Mouse (Mus musculus) layer of hippocampus, postnatal 36 days (tissue): ENCODE data around the gene Osgep. TPM values are rescaled to one million over a fixed set of nuclear protein-coding genes. Genes with fewer than 3 reads are reported as not detected.
"Not testable (repeated sequence)": the region's sequence is repeated elsewhere in the genome, so short reads cannot be mapped to it uniquely, and the experiment has no call there.

ENCODE experiments used
- DNase-seq, 2 experiments: peaks; one replicate each; pipeline ENCODE4 v3.0.0; 2022
- total RNA-seq, 2 experiments: library from RNA; stranded (reverse); gene quantifications; 2 replicates each; pipeline ENCODE4 v1.2.3; 2021

Osgep gene
- total RNA-seq, 2 experiments from 2014 or later, result 37.3 to 44.1 TPM

DNA sequence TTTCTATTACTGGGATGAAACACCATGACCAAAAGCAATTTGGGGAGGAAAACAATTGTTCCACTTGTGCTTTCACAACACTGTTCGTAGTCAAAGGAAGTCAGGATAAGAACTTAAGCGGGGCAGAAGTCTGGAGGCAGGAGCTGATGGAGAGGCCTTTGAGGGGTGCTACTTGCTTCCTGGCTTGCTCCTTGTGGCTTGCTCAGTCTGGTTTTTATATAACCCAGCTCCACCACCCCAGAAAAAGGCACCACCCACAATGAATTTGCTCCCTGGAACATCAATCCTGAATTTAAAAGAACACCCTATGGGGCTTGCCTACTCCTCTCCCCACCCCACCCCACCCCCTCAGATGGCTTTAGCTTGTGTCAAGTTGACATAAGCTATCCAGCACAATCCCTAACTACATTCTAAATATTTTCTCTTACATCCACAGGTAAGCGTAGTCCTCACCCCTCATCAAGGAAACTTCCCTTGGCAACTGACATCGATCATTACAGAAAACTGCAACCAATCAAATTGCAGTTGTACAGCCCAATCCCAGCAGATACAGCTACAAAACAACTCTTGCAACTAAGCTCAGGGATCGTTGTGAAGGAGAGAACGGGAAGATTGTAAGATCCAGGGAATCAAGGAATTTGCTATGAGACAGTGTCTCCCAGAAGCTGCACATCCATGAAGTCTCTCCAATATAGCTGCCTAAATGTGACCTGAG is 48.3 kb downstream of the Osgep start:
- DNase-seq, result no peak

DNA sequence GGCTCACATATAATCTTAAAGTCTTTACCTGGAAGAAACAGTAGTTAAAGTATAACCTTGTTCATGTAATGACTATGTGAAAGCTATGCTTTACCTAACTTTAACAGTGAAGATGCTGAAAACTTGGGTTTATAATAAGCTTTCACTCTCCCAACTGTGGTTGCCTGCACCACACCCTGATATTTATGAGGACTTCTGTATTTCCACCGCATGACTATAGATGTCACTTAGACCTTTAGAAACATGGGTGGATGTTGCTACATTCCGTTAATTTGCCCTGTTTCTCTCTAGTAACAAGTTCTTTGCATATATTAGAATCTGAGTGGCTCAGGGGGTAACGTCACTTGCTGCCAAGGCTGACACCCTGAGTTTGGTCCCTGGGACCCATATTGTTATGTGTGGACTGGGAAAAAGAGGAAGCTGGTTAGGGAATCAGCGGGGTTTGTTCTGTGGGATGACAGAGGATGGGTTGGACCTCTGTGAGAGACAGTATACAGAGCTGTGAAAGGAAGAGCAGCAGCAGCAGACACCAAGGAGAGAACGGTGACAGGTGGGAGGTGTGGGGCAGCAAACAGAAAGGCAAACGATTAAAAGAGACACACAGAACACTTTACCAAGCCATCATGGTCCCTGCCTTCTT is 49.0 kb downstream of the Osgep start:
- no peak for DNase-seq

DNA sequence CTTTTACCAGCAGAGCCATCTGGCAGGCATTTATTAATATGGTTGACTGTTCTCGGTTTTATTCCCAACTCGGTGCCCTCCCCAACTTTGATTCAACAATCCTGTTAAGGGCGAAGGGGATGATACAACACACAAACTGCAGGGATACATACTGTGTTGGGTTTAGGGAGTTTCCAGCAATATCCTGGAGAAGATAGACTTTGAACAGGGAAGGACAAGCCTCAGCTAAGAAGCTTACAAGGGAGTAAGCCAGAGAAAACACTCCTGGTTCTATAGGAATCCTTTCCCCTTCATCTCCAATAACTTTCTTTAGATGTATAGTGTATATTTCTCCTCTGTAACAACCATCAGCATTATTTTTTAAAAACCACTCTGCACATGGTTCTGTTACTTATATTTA is 49.5 kb downstream of the Osgep start:
- no peak for DNase-seq

DNA sequence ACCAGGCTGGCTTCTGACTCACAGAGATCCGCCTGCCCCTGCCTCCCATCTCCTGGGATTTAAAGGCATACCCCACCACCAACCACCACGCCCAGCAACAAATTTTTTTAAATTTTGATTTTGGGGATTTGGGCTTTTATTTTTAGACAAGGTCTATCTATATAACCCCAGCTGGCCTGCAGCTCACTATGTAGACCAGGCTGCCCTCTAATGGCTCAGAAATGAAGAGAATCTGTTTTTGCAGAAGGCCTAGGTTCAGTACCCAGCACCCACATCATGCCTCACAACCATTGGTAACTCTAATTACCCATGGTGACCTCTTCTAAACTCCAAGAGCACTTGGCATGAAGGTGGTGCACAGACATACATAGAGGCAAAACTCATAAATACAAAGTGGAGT is 53.4 kb downstream of the Osgep start:
- no peak for DNase-seq

DNA sequence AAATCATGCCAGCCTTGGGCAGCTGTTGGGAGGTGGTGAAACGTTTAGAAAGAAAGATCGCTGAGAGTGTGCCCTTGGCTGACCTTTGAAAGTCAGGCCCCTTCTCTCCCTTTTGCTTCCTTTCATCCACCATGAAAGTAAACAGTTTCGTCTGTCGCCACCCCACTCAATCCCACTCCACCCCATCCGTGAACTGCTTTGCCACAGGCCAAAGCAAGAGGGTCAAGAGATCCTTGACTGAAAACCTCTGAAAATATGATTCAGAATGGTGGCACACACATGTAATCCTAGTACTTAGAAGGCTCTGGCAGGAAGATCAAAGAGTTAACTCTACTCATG is 53.9 kb downstream of the Osgep start:
- no peak for DNase-seq

DNA sequence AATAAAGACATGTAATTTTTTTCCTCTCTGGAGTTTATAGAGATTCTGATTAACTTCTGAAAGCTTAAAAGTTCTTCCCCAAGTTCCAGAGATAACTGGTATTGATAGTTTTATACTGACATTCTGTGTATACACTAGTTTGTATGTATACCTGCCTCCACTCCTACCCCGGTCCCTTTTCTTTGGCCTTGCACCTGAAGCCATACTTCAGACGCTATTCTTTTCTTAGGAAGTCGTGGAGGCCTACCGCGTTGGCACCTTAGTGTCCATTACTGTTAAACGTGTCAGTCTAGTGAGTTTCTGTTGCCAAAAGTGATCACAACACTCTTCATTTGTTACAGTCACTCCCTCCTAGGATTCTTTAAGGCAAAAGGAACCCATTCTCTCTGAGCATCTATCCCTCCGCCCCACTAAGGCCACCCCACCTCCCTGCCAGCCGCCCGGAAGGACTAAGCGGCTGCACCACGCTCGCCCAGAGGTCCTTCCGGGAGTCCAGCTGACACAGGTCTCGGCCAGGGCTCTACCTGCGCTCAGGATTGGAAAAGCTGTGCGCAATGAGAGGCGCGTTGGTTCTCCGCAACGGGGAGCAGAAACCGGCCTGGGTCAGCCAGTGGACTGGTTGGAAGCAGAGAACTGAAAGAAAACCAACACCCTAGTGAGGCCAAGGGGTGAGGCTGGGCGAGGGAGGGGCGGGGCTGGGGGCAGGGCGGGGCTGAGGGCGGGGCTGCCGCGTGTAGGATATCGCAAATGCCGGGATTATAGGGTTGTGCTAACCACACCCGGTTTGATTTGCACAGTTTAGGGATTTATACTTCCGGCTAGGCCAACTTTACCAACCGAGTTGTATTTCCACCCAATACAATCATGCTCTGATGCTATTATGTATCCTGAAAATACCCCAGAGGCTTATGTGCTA is 54.5 kb downstream of the Osgep start, which contains the start of gene Tep1:
TSS of gene Tep1 (minus strand) at position 672 of the 916 bp plus-strand sequence.
- peak; percentile 26 to 38 for DNase-seq

DNA sequence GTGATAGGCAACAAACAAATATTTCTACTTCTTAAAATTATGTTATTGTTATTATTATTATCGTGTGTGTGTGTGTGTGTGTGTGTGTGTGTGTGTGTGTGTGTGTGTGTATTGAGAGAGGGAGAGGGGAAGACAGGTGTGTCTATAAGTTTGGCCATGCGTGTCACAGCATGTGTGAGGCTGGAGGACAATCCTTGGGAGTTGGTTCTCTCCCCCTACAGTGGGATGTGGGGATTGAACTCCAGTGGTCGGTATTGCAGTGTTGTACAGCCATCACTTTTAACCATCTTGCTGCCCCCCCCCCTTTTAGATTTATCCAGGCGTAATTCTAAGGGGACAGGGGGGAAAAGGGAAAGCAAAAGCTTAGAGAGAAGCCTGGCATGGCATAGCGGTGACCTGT is 56.0 kb downstream of the Osgep start:
- DNase-seq, result no peak

DNA sequence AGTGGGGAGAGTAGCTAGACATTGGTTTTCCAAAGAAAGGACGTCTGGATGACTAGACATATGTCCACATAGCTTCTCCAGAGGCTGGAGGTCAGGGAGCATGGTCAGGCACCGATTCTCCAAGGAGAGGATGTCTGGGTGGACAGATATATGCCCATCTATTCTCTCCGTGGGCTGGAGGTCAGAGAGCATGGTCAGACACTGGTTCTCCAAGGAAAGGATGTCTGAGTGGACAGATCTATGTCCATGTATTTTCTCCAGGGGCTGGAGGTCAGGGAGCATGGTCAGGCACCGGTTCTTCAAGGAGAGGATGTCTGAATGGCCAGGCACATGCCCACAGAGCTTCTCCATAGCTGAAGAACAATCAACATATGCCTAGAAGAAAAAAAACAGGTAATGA is 56.5 kb downstream of the Osgep start:
- DNase-seq, result no peak

DNA sequence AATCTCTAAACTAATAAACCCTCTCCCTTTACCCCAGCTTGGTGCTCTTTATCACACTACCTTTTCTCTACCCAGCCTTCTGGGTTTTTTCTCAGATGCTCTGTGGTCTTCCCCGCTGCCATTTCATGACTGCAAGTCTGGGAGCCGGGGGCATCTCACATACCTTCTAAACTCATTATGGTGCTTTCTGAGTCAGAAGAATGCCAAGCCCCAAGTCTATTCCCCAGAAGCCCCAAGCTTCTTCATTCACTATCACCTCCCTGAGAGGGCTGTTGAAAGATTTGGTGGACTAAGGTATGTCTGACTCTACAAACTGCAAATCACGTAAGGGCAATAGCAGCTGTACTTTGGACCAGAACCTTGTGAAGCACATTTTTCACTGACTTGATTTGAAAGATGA is 57.7 kb downstream of the Osgep start:
- DNase-seq, result no peak

DNA sequence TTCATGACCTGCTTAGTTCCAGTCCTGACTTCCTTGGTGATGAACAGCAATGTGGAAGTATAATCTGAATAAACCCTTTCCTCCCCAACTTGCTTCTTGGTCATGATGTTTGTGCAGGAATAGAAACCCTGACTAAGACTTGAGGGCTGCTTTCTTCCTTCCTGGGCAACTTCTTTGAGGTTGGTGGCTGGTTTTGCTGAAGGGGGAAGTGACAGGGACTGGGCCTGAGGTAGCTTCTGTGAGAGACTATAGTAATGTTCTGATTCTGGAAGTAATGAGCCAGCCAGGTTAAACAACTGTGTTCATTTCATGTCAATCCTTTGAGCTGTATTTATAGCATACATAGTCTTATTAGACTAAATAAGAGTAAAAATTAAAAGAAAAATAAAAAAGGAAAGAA is 59.7 kb downstream of the Osgep start:
- DNase-seq, result not testable (repeated sequence)

DNA sequence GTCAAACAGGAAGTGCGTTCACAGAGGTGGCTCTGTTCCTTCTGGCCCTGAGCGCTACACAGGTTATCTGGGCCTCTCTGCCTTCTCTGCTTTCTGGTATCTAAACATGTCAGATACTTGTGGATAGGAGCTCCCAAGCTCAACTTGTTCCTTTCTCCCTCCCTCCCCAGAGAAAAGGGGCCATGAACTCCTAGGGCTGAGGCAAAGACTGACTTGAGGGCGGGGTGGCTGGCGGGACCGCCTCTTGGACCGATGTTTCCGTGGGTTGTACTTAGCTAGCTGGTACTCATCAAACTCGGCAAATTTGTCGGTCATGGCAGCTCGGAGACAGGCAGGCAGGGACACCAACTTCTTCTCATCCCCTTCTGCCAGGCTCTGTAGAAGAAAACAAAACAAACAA is 62.1 kb downstream of the Osgep start:
- no peak for DNase-seq

Other genes with a start within 250 kb of the Osgep start
- not detected for gene Olfr747, start 231.7 kb downstream of the Osgep start, total RNA-seq
- not detected for gene Olfr748, start 217.5 kb downstream of the Osgep start, total RNA-seq
- not detected for gene Olfr749, start 179.8 kb downstream of the Osgep start, total RNA-seq
- 10 to 100 TPM; 63.5 to 65.5 TPM for gene Ttc5, start 139.4 kb downstream of the Osgep start, total RNA-seq
- not detected for gene Ccnb1ip1, start 117.2 kb downstream of the Osgep start, total RNA-seq
- gene Parp2, start 117.1 kb downstream of the Osgep start, total RNA-seq, result 10 to 100 TPM; 25.3 to 31.1 TPM
- gene Tep1, start 54.3 kb downstream of the Osgep start, total RNA-seq, result 1 to 10 TPM; 2.0 to 4.6 TPM
- 1 to 10 TPM; 3.6 to 5.2 TPM for gene Klhl33, start 27.4 kb downstream of the Osgep start, total RNA-seq
- 10 to 100 TPM; 67.9 to 72.3 TPM for gene Apex1, start 75 bp upstream of the Osgep start, total RNA-seq
- 100 to 1,000 TPM in 1 of 2 experiments, 10 to 100 TPM in 1; 89.8 to 103 TPM for gene Pip4p1, start 6.0 kb upstream of the Osgep start, total RNA-seq
- gene Pnp, start 6.2 kb upstream of the Osgep start, total RNA-seq, result 10 to 100 TPM; 12.8 to 13.2 TPM
- 10 to 100 TPM; 14.2 to 17.0 TPM for gene Gm49342, start 19.6 kb upstream of the Osgep start, total RNA-seq
- gene Pnp2, start 31.1 kb upstream of the Osgep start, total RNA-seq, result under 1 TPM; 0.81 to 0.95 TPM
- gene Rnase10, start 82.9 kb upstream of the Osgep start, total RNA-seq, result not detected
- gene Rnase9, start 117.0 kb upstream of the Osgep start, total RNA-seq, result not detected
- not detected for gene Rnase11, start 125.3 kb upstream of the Osgep start, total RNA-seq
- gene Rnase12, start 132.8 kb upstream of the Osgep start, total RNA-seq, result not detected
- gene Olfr750, start 149.5 kb upstream of the Osgep start, total RNA-seq, result not detected
- gene Rnase4, start 166.2 kb upstream of the Osgep start, total RNA-seq, result 10 to 100 TPM; 15.8 to 18.7 TPM
- 1 to 10 TPM; 3.4 to 5.6 TPM for gene Ang, start 166.3 kb upstream of the Osgep start, total RNA-seq
- gene Eddm3b, start 189.5 kb upstream of the Osgep start, total RNA-seq, result not detected
- under 1 TPM in 1 of 2 experiments, not detected in 1; 0.65 TPM for gene Rnase6, start 199.0 kb upstream of the Osgep start, total RNA-seq
- 1 to 10 TPM; 1.3 to 2.1 TPM for gene Rnase1, start 221.9 kb upstream of the Osgep start, total RNA-seq
- gene Rnase2b, start 237.4 kb upstream of the Osgep start, total RNA-seq, result not detected